Mouse (Mus musculus) MEL (cell line): ENCODE data around the gene Gm10309. TPM values are rescaled to one million over a fixed set of nuclear protein-coding genes. Genes with fewer than 3 reads are reported as not detected.

Experiments used
- DNase-seq: peaks from one replicate; pipeline ENCODE4 v3.0.0; 2011; ENCODE audit warnings: low read depth, low spot score
- H3K27ac ChIP-seq: 2 replicates; pipeline ENCODE4 v1.5.1; 2012; ENCODE audit warnings: low read depth, mild to moderate bottlenecking, control low read depth, low read length, moderate library complexity; ENCODE audit not compliant: control insufficient read depth
- H3K27me3 ChIP-seq, 2 experiments: fragments of 150-350 bp in 1 of 2; sonication (generic) in 1 of 2; 2 replicates each; pipeline ENCODE4 v1.6.1; 2012; ENCODE audit warnings: low read length in 2 of 2, mild to moderate bottlenecking in 2 of 2, improper control_type of control experiment in 1 of 2, moderate library complexity in 1 of 2; ENCODE audit not compliant: insufficient read depth in 2 of 2, control insufficient read depth in 1 of 2
- H3K36me3 ChIP-seq, 2 experiments: 2 replicates each; pipeline ENCODE4 v1.6.1; 2012 to 2014; ENCODE audit warnings: low read length in 2 of 2, improper control_type of control experiment in 1 of 2, inconsistent platforms in 1 of 2, mild to moderate bottlenecking in 1 of 2; ENCODE audit not compliant: insufficient read depth in 2 of 2, control insufficient read depth in 1 of 2
- H3K4me1 ChIP-seq, 2 experiments: fragments of 150-350 bp in 1 of 2; sonication (generic) in 1 of 2; 2 replicates each; pipeline ENCODE4 v1.6.1; 2012; ENCODE audit warnings: low read length in 2 of 2, improper control_type of control experiment in 1 of 2, mild to moderate bottlenecking in 1 of 2; ENCODE audit not compliant: insufficient read depth in 2 of 2, control insufficient read depth in 1 of 2
- H3K4me3 ChIP-seq, 2 experiments: fragments of 150-350 bp in 1 of 2; sonication (generic) in 1 of 2; 2 replicates each; pipeline ENCODE4 v1.5.1; 2012; ENCODE audit warnings: low read depth in 2 of 2, low read length in 2 of 2, mild to moderate bottlenecking in 2 of 2, moderate library complexity in 2 of 2, control low read depth in 1 of 2, improper control_type of control experiment in 1 of 2; ENCODE audit not compliant: control insufficient read depth in 1 of 2, insufficient read depth in 1 of 2
- H3K79me2 ChIP-seq: 2 replicates; pipeline ENCODE4 v1.6.1; 2012; ENCODE audit warnings: mild to moderate bottlenecking, low read length, moderate library complexity; ENCODE audit not compliant: control insufficient read depth, poor library complexity, insufficient read depth
- H3K9ac ChIP-seq: 2 replicates; pipeline ENCODE4 v1.6.1; 2012; ENCODE audit warnings: low read depth, mild to moderate bottlenecking, control low read depth, low read length, moderate library complexity; ENCODE audit not compliant: control insufficient read depth, poor library complexity, severe bottlenecking
- H3K9me3 ChIP-seq: fragments of 150-350 bp; sonication (generic); replicated peaks from 2 replicates; pipeline ENCODE4 v1.6.1; 2012; ENCODE audit warnings: mild to moderate bottlenecking, low read length, improper control_type of control experiment, moderate library complexity; ENCODE audit not compliant: insufficient read depth
- CHD1 ChIP-seq: IDR thresholded peaks from 2 replicates; pipeline ENCODE4 v1.6.1; 2012; ENCODE audit warnings: low read depth, mild to moderate bottlenecking, inconsistent platforms, low read length, improper control_type of control experiment
- CTCF ChIP-seq, 3 experiments: IDR thresholded peaks in 2 of 3; conservative IDR thresholded peaks in 1 of 3; 2 replicates each; pipeline ENCODE4 v1.5.1; 2011 to 2012; ENCODE audit warnings: low read length in 3 of 3, low read depth in 2 of 3, mild to moderate bottlenecking in 2 of 3, improper control_type of control experiment in 1 of 3, inconsistent platforms in 1 of 3, mixed read lengths in 1 of 3, moderate library complexity in 1 of 3; ENCODE audit not compliant: control insufficient read depth in 1 of 3, insufficient read depth in 1 of 3, poor library complexity in 1 of 3, severe bottlenecking in 1 of 3
- ELF1 ChIP-seq: IDR thresholded peaks from 2 replicates; pipeline ENCODE4 v1.6.1; 2014; ENCODE audit warnings: low read depth, mild to moderate bottlenecking, inconsistent platforms, low read length, improper control_type of control experiment, moderate library complexity
- ETS1 ChIP-seq: IDR thresholded peaks from 2 replicates; pipeline ENCODE4 v1.6.1; 2012; ENCODE audit warnings: low read depth, mild to moderate bottlenecking, inconsistent platforms, low read length, improper control_type of control experiment, moderate library complexity
- HCFC1 ChIP-seq: IDR thresholded peaks from 2 replicates; pipeline ENCODE4 v1.6.1; 2012; ENCODE audit warnings: low read depth, mild to moderate bottlenecking, inconsistent platforms, low read length, improper control_type of control experiment, moderate library complexity
- JUND ChIP-seq: IDR thresholded peaks from 2 replicates; pipeline ENCODE4 v1.6.1; 2011; ENCODE audit warnings: low read depth, mild to moderate bottlenecking, improper control_type of control experiment, low read length
- MAFK ChIP-seq: IDR thresholded peaks from 2 replicates; pipeline ENCODE4 v1.6.1; 2011; ENCODE audit warnings: low read depth, mild to moderate bottlenecking, low read length, improper control_type of control experiment, borderline replicate concordance
- MAZ ChIP-seq: IDR thresholded peaks from 2 replicates; pipeline ENCODE4 v1.6.1; 2012; ENCODE audit warnings: low read depth, mild to moderate bottlenecking, inconsistent platforms, low read length, improper control_type of control experiment
- MEF2A ChIP-seq: IDR thresholded peaks from 2 replicates; pipeline ENCODE4 v1.6.1; 2014; ENCODE audit warnings: low read depth, mild to moderate bottlenecking, inconsistent platforms, low read length, improper control_type of control experiment; ENCODE audit not compliant: poor library complexity, insufficient replicate concordance, severe bottlenecking; ENCODE audit errors: extremely low read depth
- MYC ChIP-seq: IDR thresholded peaks from 2 replicates; pipeline ENCODE4 v1.6.1; 2011; ENCODE audit warnings: low read depth, mild to moderate bottlenecking, low read length, improper control_type of control experiment, moderate library complexity
- NRF1 ChIP-seq: IDR thresholded peaks from 2 replicates; pipeline ENCODE4 v1.6.1; 2014; ENCODE audit warnings: low read depth, mild to moderate bottlenecking, inconsistent platforms, low read length, improper control_type of control experiment, moderate library complexity; ENCODE audit not compliant: poor library complexity, insufficient read depth, severe bottlenecking
- POLR2A ChIP-seq, 2 experiments: IDR thresholded peaks; 2 replicates each; pipeline ENCODE4 v1.6.1; 2011 to 2012; ENCODE audit warnings: low read length in 2 of 2, mild to moderate bottlenecking in 2 of 2, control low read depth in 1 of 2, improper control_type of control experiment in 1 of 2, low read depth in 1 of 2, moderate library complexity in 1 of 2; ENCODE audit not compliant: control insufficient read depth in 1 of 2, insufficient read depth in 1 of 2, poor library complexity in 1 of 2
- RAD21 ChIP-seq: IDR thresholded peaks from 2 replicates; pipeline ENCODE4 v1.6.1; 2011; ENCODE audit warnings: mild to moderate bottlenecking, low read depth, low read length, improper control_type of control experiment
- RCOR1 ChIP-seq: IDR thresholded peaks from 2 replicates; pipeline ENCODE4 v1.6.1; 2012; ENCODE audit warnings: low read depth, mild to moderate bottlenecking, inconsistent platforms, low read length, improper control_type of control experiment
- SIN3A ChIP-seq: IDR thresholded peaks from 2 replicates; pipeline ENCODE4 v1.6.1; 2012; ENCODE audit warnings: low read length, improper control_type of control experiment, inconsistent platforms
- SMC3 ChIP-seq: IDR thresholded peaks from 2 replicates; pipeline ENCODE4 v1.6.1; 2011; ENCODE audit warnings: low read depth, low read length, improper control_type of control experiment
- TCF12 ChIP-seq: IDR thresholded peaks from 2 replicates; pipeline ENCODE4 v1.6.1; 2014; ENCODE audit warnings: low read depth, mild to moderate bottlenecking, inconsistent platforms, low read length, improper control_type of control experiment, moderate library complexity
- UBTF ChIP-seq: IDR thresholded peaks from 2 replicates; pipeline ENCODE4 v1.6.1; 2012; ENCODE audit warnings: low read depth, mild to moderate bottlenecking, inconsistent platforms, low read length, improper control_type of control experiment, moderate library complexity, borderline replicate concordance; ENCODE audit not compliant: insufficient read depth
- USF1 ChIP-seq: IDR thresholded peaks from 2 replicates; pipeline ENCODE4 v1.6.1; 2014; ENCODE audit warnings: low read depth, mild to moderate bottlenecking, inconsistent platforms, low read length, improper control_type of control experiment, moderate library complexity
- USF2 ChIP-seq, 2 experiments: IDR thresholded peaks; 2 replicates each; pipeline ENCODE4 v1.6.1; 2011 to 2012; ENCODE audit warnings: improper control_type of control experiment in 2 of 2, low read length in 2 of 2, borderline replicate concordance in 1 of 2, inconsistent platforms in 1 of 2, low read depth in 1 of 2, mild to moderate bottlenecking in 1 of 2; ENCODE audit not compliant: insufficient read depth in 1 of 2
- ZC3H11A ChIP-seq: IDR thresholded peaks from 2 replicates; pipeline ENCODE4 v1.6.1; 2012; ENCODE audit warnings: low read depth, mild to moderate bottlenecking, inconsistent platforms, low read length, improper control_type of control experiment
- ZKSCAN1 ChIP-seq: IDR thresholded peaks from 2 replicates; pipeline ENCODE4 v1.6.1; 2012; ENCODE audit warnings: low read depth, mild to moderate bottlenecking, inconsistent platforms, low read length, improper control_type of control experiment, moderate library complexity
- ZMIZ1 ChIP-seq: IDR thresholded peaks from 2 replicates; pipeline ENCODE4 v1.6.1; 2012; ENCODE audit warnings: low read depth, mild to moderate bottlenecking, inconsistent platforms, low read length, improper control_type of control experiment, moderate library complexity
- polyA plus RNA-seq, 2 experiments: library from polyadenylated mRNA; stranded (reverse) in 1 of 2; unstranded in 1 of 2; fragments of >175 nt in 1 of 2; fragments of >200 nt in 1 of 2; gene quantifications; 2 replicates each; pipeline versions ENCODE4 v1.2.1 to v1.2.4; 2012; ENCODE audit warnings: low replicate concordance in 2 of 2, low read depth in 1 of 2; ENCODE audit not compliant: insufficient read length in 2 of 2, insufficient read depth in 1 of 2, missing spikeins in 1 of 2
- total RNA-seq: library from RNA; depleted of rRNA; stranded (reverse); fragments of 300-350 nt; gene quantifications from 2 replicates; pipeline ENCODE4 v1.2.3, GENCODE M21; 2012

Gm10309 gene
- total and polyA plus RNA-seq, 3 experiments, result 0.06 TPM; not detected in 2

- Histone ChIP-seq H3K36me3 (peaks cover 0 to 28% of the 10 kb centered on the region in 2 experiments; a peak in 2 of 4 replicates), H3K9ac (no peak overlapping the region)
Measured at GRCm38 (mm10) chr17:86497302-86497701, 7.7 kb downstream of the Gm10309 start.

GRCm38 (mm10) chr17:86496123-86496771 lies 8.8 kb downstream of the Gm10309 start:
- Histone ChIP-seq H3K9ac (no peak overlapping the region), H3K4me1 (peaks cover 28 to 35% of the 10 kb centered on the region in 2 experiments), H3K27ac (no peak overlapping the region; the same call in 1 of the 2 replicates), H3K9me3 (no peaks in the 10 kb centered on the region)
- TF ChIP-seq HCFC1 (no peak), RCOR1 (no peak), CTCF (IDR thresholded peaks at IDR 0.05 in 2 of 3, conservative IDR thresholded peaks at IDR 0.05 in 1 of 3; ENCODE audit: control insufficient read depth in 1 of 3, insufficient read depth in 1 of 3, low read depth in 2 of 3, low read length in 3 of 3, poor library complexity in 1 of 3, severe bottlenecking in 1 of 3) (peak; percentile 45 to 77 (median 66)), SIN3A (no peak), JUND (no peak), ELF1 (no peak), MYC (0 out of 2 replicates have a peak, but pooled peaks have one; percentile 28), ETS1 (no peak), MAZ (no peak), NRF1 (no peak), POLR2A (IDR thresholded peaks at IDR 0.05; ENCODE audit: control insufficient read depth in 1 of 2, insufficient read depth in 1 of 2, low read depth in 1 of 2, low read length in 2 of 2, poor library complexity in 1 of 2) (no peak), RAD21 (peak; percentile 63), SMC3 (peak; percentile 63), USF2 (IDR thresholded peaks at IDR 0.05; ENCODE audit: borderline replicate concordance in 1 of 2, insufficient read depth in 1 of 2, low read depth in 1 of 2, low read length in 2 of 2) (no peak), ZC3H11A (peak; percentile 35; the same call in 1 of the 2 replicates), ZMIZ1 (no peak), UBTF (no peak)
- TF ChIP-seq, all 39 proteins: peak for 5
- H3K4me3 ChIP-seq, result no peak overlapping the region
- peak; percentile 65 for DNase-seq
- H3K27me3 ChIP-seq, result no peaks in the 10 kb centered on the region
- H3K79me2 ChIP-seq, result no peaks in the 10 kb centered on the region
- H3K36me3 ChIP-seq, result peaks cover 0 to 37% of the 10 kb centered on the region in 2 experiments; a peak in 2 of 4 replicates

More at GRCm38 (mm10) chr17:86497302-86497701, 7.7 kb downstream of the Gm10309 start:
- H3K4me1 ChIP-seq, result peaks cover 20 to 24% of the 10 kb centered on the region in 2 experiments
- H3K4me3 ChIP-seq, result no peak overlapping the region
- no peaks in the 10 kb centered on the region for H3K9me3 ChIP-seq
- TF ChIP-seq MAFK (no peak), MEF2A (no peak), USF1 (no peak), CTCF (IDR thresholded peaks at IDR 0.05 in 2 of 3, conservative IDR thresholded peaks at IDR 0.05 in 1 of 3; ENCODE audit: control insufficient read depth in 1 of 3, insufficient read depth in 1 of 3, low read depth in 2 of 3, low read length in 3 of 3, poor library complexity in 1 of 3, severe bottlenecking in 1 of 3) (no peak), SIN3A (no peak), CHD1 (no peak), SMC3 (no peak), TCF12 (no peak), ZKSCAN1 (no peak)
- TF ChIP-seq, all 39 proteins: peak for 0
- no peaks in the 10 kb centered on the region for H3K27me3 ChIP-seq
- DNase-seq, result no peak
- H3K27ac ChIP-seq, result no peak overlapping the region
- no peaks in the 10 kb centered on the region for H3K79me2 ChIP-seq
